Mouse (Mus musculus) embryo, embryonic 10 days (tissue): ENCODE measurements around the gene Epha2.

Source experiments
- DNase-seq: peaks from one replicate; pipeline ENCODE4 v3.0.0-alpha.2; 2015; ENCODE audit warnings: low spot score

Gene Epha2

GRCm38 (mm10) chr4:141332258-141332657, 31.2 kb downstream of the Epha2 start:
- DNase-seq = no peak

- no peak for DNase-seq
Measured at GRCm38 (mm10) chr4:141334695-141335094, 33.7 kb downstream of the Epha2 start.

- DNase-seq = peak; percentile 76
Measured at GRCm38 (mm10) chr4:141335263-141335796, 34.3 kb downstream of the Epha2 start.

GRCm38 (mm10) chr4:141336196-141336595, 35.2 kb downstream of the Epha2 start:
- DNase-seq = no peak

- DNase-seq = peak; percentile 36
Measured at GRCm38 (mm10) chr4:141337986-141338385, 36.9 kb downstream of the Epha2 start.

GRCm38 (mm10) chr4:141338853-141339252, 37.8 kb downstream of the Epha2 start:
- DNase-seq = peak; percentile 54

GRCm38 (mm10) chr4:141341477-141341876, 40.4 kb downstream of the Epha2 start:
- no peak for DNase-seq

- no peak for DNase-seq
Measured at GRCm38 (mm10) chr4:141343515-141343914, 42.5 kb downstream of the Epha2 start.

GRCm38 (mm10) chr4:141345219-141345618, 44.2 kb downstream of the Epha2 start:
- no peak for DNase-seq

- DNase-seq = no peak
Measured at GRCm38 (mm10) chr4:141347365-141347797, 46.3 kb downstream of the Epha2 start.

- no peak for DNase-seq
Measured at GRCm38 (mm10) chr4:141348616-141349015, 47.6 kb downstream of the Epha2 start.

GRCm38 (mm10) chr4:141350015-141350414, 49.0 kb downstream of the Epha2 start:
- no peak for DNase-seq

GRCm38 (mm10) chr4:141351972-141352371, 50.9 kb downstream of the Epha2 start:
- no peak for DNase-seq

- no peak for DNase-seq
Measured at GRCm38 (mm10) chr4:141352986-141353385, 51.9 kb downstream of the Epha2 start.

GRCm38 (mm10) chr4:141353868-141354267, 52.8 kb downstream of the Epha2 start:
- no peak for DNase-seq

GRCm38 (mm10) chr4:141357811-141358210, 56.8 kb downstream of the Epha2 start:
- no peak for DNase-seq

- DNase-seq = no peak
Measured at GRCm38 (mm10) chr4:141359222-141359621, 58.2 kb downstream of the Epha2 start.

GRCm38 (mm10) chr4:141360846-141361245, 59.8 kb downstream of the Epha2 start:
- peak; percentile 76 for DNase-seq

- peak; percentile 92 for DNase-seq
Measured at GRCm38 (mm10) chr4:141362937-141363548, 62.0 kb downstream of the Epha2 start.

- no peak for DNase-seq
Measured at GRCm38 (mm10) chr4:141365126-141365525, 64.1 kb downstream of the Epha2 start.

GRCm38 (mm10) chr4:141365876-141366275, 64.8 kb downstream of the Epha2 start:
- DNase-seq = no peak

GRCm38 (mm10) chr4:141367997-141368791, 67.2 kb downstream of the Epha2 start, which contains the start of gene Fam131c:
Fam131c (plus strand) TSS chr4:141368220.
- peak; percentile 42 for DNase-seq

- DNase-seq = no peak
Measured at GRCm38 (mm10) chr4:141372426-141372825, 71.4 kb downstream of the Epha2 start.
